Mouse (Mus musculus): ENCODE measurements at regions not wholly inside any gene's neighbourhood (a gene's known extent, or its start where the extent isn't known, plus 50 kb on each side); places are given as distances from the start of the nearest gene placed in this dataset.

DNA sequence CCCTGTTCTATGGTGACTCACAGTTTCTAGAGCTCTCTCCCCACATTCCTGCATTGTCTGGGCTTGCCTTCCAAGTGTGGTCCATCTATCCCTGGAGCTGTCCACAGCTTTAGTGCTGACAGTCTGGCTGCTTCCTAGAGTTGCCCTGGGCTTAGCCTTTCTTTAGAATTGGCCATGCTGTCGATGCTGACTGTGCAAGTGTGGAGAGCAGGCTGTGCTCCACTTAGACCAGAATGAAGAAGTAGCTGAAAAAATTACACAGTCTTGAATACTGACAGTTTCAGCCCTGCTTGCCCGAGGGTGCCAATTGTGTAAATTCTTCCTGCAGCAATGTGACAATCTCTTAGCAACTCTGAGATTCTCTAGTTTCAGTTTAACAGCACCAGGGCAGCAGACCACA, 203.3 kb upstream of the Tmpo start:
- Histone ChIP-seq H3K9me3 (replicated peaks; ENCODE audit: control insufficient read depth, insufficient read depth, low read length, poor library complexity, severe bottlenecking) (no peaks in the 10 kb centered on the region), H3K27ac (ENCODE audit: insufficient read depth, low read length) (no peak overlapping the region), H3K4me3 (ENCODE audit: low read depth, low read length) (no peak overlapping the region), H3K9ac (ENCODE audit: low read depth, poor library complexity, severe bottlenecking) (no peak overlapping the region), H3K27me3 (ENCODE audit: control insufficient read depth, insufficient read depth, low read length, poor library complexity, severe bottlenecking) (no peaks in the 10 kb centered on the region), H3K36me3 (ENCODE audit: control insufficient read depth, insufficient read depth, low read length, poor library complexity, severe bottlenecking) (no peaks in the 10 kb centered on the region), H3K4me1 (ENCODE audit: control insufficient read depth, insufficient read depth, low read length) (no peaks in the 10 kb centered on the region)
- TF ChIP-seq CTCF (IDR thresholded peaks at IDR 0.05; ENCODE audit: low read depth, low read length) (no peak), EP300 (IDR thresholded peaks at IDR 0.05; ENCODE audit: insufficient read depth, low read depth, low read length) (no peak), POLR2A (IDR thresholded peaks at IDR 0.05; ENCODE audit: insufficient read depth, low read length) (no peak)

DNA sequence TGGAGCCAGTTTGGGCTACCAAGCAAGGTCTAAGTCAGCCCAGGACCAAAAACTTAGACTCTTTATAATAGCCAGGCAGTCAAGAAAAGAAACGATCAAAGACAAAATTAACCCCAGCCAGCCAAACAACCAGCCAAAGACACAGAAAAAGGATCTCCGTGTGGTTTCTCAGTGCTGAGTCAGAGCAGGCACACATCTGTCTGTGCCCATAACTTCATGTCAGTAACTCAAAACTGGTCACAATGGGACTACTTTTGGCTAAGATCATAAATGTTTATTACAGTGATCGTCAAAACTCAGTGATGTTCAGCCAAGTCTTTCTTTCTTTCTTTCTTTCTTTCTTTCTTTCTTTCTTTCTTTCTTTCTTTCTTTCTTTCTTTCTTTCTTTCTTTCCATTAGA, 195.6 kb upstream of the Tmpo start:
- TF ChIP-seq CTCF (IDR thresholded peaks at IDR 0.05; ENCODE audit: low read depth, low read length) (no peak), EP300 (IDR thresholded peaks at IDR 0.05; ENCODE audit: insufficient read depth, low read depth, low read length) (no peak), POLR2A (IDR thresholded peaks at IDR 0.05; ENCODE audit: insufficient read depth, low read length) (no peak)
- H3K4me3 ChIP-seq (ENCODE audit: low read depth, low read length) = no peak overlapping the region
- no peaks in the 10 kb centered on the region for H3K36me3 ChIP-seq (ENCODE audit: control insufficient read depth, insufficient read depth, low read length, poor library complexity, severe bottlenecking)
- H3K9me3 ChIP-seq (replicated peaks; ENCODE audit: control insufficient read depth, insufficient read depth, low read length, poor library complexity, severe bottlenecking) = no peaks in the 10 kb centered on the region
- H3K4me1 ChIP-seq (ENCODE audit: control insufficient read depth, insufficient read depth, low read length) = no peaks in the 10 kb centered on the region
- no peaks in the 10 kb centered on the region for H3K27me3 ChIP-seq (ENCODE audit: control insufficient read depth, insufficient read depth, low read length, poor library complexity, severe bottlenecking)
- H3K9ac ChIP-seq (ENCODE audit: low read depth, poor library complexity, severe bottlenecking) = no peak overlapping the region
- H3K27ac ChIP-seq (ENCODE audit: insufficient read depth, low read length) = no peak overlapping the region

DNA sequence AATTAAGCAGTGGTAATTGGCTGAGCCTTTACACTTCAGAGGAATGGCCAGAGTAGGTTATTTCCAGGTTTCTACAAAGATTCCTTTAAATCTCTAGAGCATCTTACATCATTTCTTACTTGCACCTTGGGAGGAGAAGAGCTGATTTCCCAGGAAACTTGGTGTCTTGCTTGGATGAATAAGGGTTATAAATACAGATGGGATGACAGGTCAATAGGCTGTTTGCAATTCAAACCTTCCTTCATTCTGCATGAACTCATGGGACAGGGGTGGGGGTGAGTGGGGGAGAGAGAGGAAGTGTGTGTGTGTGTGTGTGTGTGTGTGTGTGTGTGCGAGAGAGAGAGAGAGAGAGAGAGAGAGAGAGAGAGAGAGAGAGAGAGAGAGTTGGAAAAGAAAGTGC, 186.4 kb upstream of the Tmpo start:
- H3K27ac ChIP-seq (ENCODE audit: insufficient read depth, low read length) = no peak overlapping the region
- no peak overlapping the region for H3K9ac ChIP-seq (ENCODE audit: low read depth, poor library complexity, severe bottlenecking)
- no peaks in the 10 kb centered on the region for H3K36me3 ChIP-seq (ENCODE audit: control insufficient read depth, insufficient read depth, low read length, poor library complexity, severe bottlenecking)
- H3K9me3 ChIP-seq (replicated peaks; ENCODE audit: control insufficient read depth, insufficient read depth, low read length, poor library complexity, severe bottlenecking) = peaks cover 3% of the 10 kb centered on the region
- no peaks in the 10 kb centered on the region for H3K27me3 ChIP-seq (ENCODE audit: control insufficient read depth, insufficient read depth, low read length, poor library complexity, severe bottlenecking)
- TF ChIP-seq CTCF (IDR thresholded peaks at IDR 0.05; ENCODE audit: low read depth, low read length) (no peak), POLR2A (IDR thresholded peaks at IDR 0.05; ENCODE audit: insufficient read depth, low read length) (no peak), EP300 (IDR thresholded peaks at IDR 0.05; ENCODE audit: insufficient read depth, low read depth, low read length) (no peak)
- no peaks in the 10 kb centered on the region for H3K4me1 ChIP-seq (ENCODE audit: control insufficient read depth, insufficient read depth, low read length)
- H3K4me3 ChIP-seq (ENCODE audit: low read depth, low read length) = no peak overlapping the region

DNA sequence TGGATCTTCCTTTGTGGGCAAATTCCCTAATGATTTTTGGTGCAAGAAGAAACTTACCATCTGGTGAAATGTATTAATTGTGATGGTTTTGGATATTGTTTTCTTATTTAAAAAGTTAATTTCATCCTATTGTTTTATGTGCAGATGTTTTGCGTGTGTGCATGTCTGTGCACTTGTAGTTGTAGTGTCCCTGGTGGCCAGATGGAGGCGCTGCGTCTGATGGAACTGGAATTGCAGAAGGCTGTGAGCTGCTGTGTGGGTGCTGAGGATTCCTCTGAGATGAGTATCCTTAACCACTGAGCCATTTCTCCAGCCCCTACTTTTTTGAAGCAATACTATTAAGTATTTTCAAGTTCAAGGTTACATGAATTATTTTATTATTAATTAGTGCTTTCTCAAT, 181.5 kb upstream of the Tmpo start:
- Histone ChIP-seq H3K4me3 (ENCODE audit: low read depth, low read length) (no peak overlapping the region), H3K4me1 (ENCODE audit: control insufficient read depth, insufficient read depth, low read length) (no peaks in the 10 kb centered on the region), H3K9me3 (replicated peaks; ENCODE audit: control insufficient read depth, insufficient read depth, low read length, poor library complexity, severe bottlenecking) (peaks cover 3% of the 10 kb centered on the region), H3K36me3 (ENCODE audit: control insufficient read depth, insufficient read depth, low read length, poor library complexity, severe bottlenecking) (no peaks in the 10 kb centered on the region), H3K9ac (ENCODE audit: low read depth, poor library complexity, severe bottlenecking) (no peak overlapping the region), H3K27me3 (ENCODE audit: control insufficient read depth, insufficient read depth, low read length, poor library complexity, severe bottlenecking) (no peaks in the 10 kb centered on the region), H3K27ac (ENCODE audit: insufficient read depth, low read length) (no peak overlapping the region)
- TF ChIP-seq POLR2A (IDR thresholded peaks at IDR 0.05; ENCODE audit: insufficient read depth, low read length) (no peak), CTCF (IDR thresholded peaks at IDR 0.05; ENCODE audit: low read depth, low read length) (peak; percentile 56)

DNA sequence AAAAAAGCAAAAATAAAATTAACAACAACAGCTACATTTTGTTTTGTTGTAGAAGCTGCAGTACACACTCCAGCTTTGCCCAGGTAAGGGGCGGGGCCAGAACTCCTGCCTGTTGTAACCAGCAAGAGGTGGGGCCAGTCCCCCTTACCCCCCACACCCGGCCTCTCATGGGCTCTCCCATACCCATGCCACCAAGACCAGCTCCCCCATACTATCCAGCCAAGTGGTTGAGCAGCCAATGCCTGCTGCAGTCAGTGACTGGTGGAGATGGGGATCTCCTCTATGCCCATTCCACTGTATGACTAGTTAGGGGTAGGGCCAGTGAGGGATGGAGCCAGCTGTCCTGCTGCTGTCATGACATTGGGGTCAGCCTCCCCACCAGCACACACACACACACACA, 180.5 kb upstream of the Tmpo start:
- H3K9ac ChIP-seq (ENCODE audit: low read depth, poor library complexity, severe bottlenecking) = no peak overlapping the region
- H3K4me1 ChIP-seq (ENCODE audit: control insufficient read depth, insufficient read depth, low read length) = no peaks in the 10 kb centered on the region
- H3K36me3 ChIP-seq (ENCODE audit: control insufficient read depth, insufficient read depth, low read length, poor library complexity, severe bottlenecking) = no peaks in the 10 kb centered on the region
- TF ChIP-seq EP300 (IDR thresholded peaks at IDR 0.05; ENCODE audit: insufficient read depth, low read depth, low read length) (no peak), POLR2A (IDR thresholded peaks at IDR 0.05; ENCODE audit: insufficient read depth, low read length) (no peak), CTCF (IDR thresholded peaks at IDR 0.05; ENCODE audit: low read depth, low read length) (no peak)
- H3K27me3 ChIP-seq (ENCODE audit: control insufficient read depth, insufficient read depth, low read length, poor library complexity, severe bottlenecking) = no peaks in the 10 kb centered on the region
- H3K9me3 ChIP-seq (replicated peaks; ENCODE audit: control insufficient read depth, insufficient read depth, low read length, poor library complexity, severe bottlenecking) = peaks cover 3% of the 10 kb centered on the region
- H3K4me3 ChIP-seq (ENCODE audit: low read depth, low read length) = no peak overlapping the region
- H3K27ac ChIP-seq (ENCODE audit: insufficient read depth, low read length) = no peak overlapping the region

DNA sequence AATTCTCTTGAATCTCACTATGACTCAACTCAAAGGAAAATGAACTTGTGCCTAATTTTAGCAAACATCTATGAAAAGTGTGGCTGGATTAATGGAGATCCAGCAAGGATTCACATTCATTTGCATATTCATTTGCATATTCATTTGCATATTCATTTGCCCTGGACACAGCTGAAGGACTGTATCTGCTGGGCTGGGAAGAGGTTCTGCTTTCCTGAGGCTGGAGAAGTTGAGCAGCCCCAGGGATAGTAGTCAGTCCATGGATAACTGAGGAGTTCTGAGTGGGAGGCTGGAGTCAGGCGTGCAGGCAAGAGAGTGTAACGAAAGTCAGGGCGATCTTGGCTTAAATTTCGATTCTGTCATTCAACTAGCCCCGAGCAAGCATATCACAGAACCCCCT, 164.3 kb upstream of the Tmpo start:
- no peak overlapping the region for H3K4me3 ChIP-seq (ENCODE audit: low read depth, low read length)
- H3K9ac ChIP-seq (ENCODE audit: low read depth, poor library complexity, severe bottlenecking) = no peak overlapping the region
- no peak overlapping the region for H3K27ac ChIP-seq (ENCODE audit: insufficient read depth, low read length)
- no peaks in the 10 kb centered on the region for H3K36me3 ChIP-seq (ENCODE audit: control insufficient read depth, insufficient read depth, low read length, poor library complexity, severe bottlenecking)
- H3K9me3 ChIP-seq (replicated peaks; ENCODE audit: control insufficient read depth, insufficient read depth, low read length, poor library complexity, severe bottlenecking) = no peaks in the 10 kb centered on the region
- no peak for TF ChIP-seq CTCF (IDR thresholded peaks at IDR 0.05; ENCODE audit: low read depth, low read length)
- TF ChIP-seq POLR2A (IDR thresholded peaks at IDR 0.05; ENCODE audit: insufficient read depth, low read length) = no peak
- no peak for TF ChIP-seq EP300 (IDR thresholded peaks at IDR 0.05; ENCODE audit: insufficient read depth, low read depth, low read length)
- H3K27me3 ChIP-seq (ENCODE audit: control insufficient read depth, insufficient read depth, low read length, poor library complexity, severe bottlenecking) = no peaks in the 10 kb centered on the region; the same call in 1 of the 2 replicates
- no peaks in the 10 kb centered on the region for H3K4me1 ChIP-seq (ENCODE audit: control insufficient read depth, insufficient read depth, low read length)

Measured in ES-Bruce4 (cell line).